Mouse (Mus musculus): ENCODE data around the gene Skint11. TPM values are rescaled to one million over a fixed set of nuclear protein-coding genes. Genes with fewer than 3 reads are reported as not detected.
"Not testable (repeated sequence)": the region's sequence is repeated elsewhere in the genome, so short reads cannot be mapped to it uniquely, and the experiment has no call there.

The Skint11 gene
- polyA plus RNA-seq (2017; shearing (Covaris generic)): not detected

GRCm38 (mm10) chr4:114163084-114163483 lies at the start of gene Skint11:
TSS of gene Skint11 (plus strand) at chr4:114163384.
- no peak for ATAC-seq

- ATAC-seq: no peak
These were observed 2.0 kb upstream of the Skint11 start for GRCm38 (mm10) chr4:114161149-114161548.

- not testable (repeated sequence) for ATAC-seq
These were observed 9.7 kb downstream of the Skint11 start for GRCm38 (mm10) chr4:114172898-114173297.

GRCm38 (mm10) chr4:114256906-114257305 lies 93.7 kb downstream of the Skint11 start:
- ATAC-seq: not testable (repeated sequence)

Other genes starting within 250 kb of the Skint11 start
- gene Skint5, start 163.9 kb upstream of the Skint11 start, polyA plus RNA-seq (2017; shearing (Covaris generic)): not detected
- gene Trabd2b, start 243.3 kb downstream of the Skint11 start, polyA plus RNA-seq (2017; shearing (Covaris generic)): not detected

Measured in CD4-positive, CD25-positive, alpha-beta regulatory T cell, adult 4 months (primary cell).